Mouse (Mus musculus) liver, embryonic 14.5 days (tissue): Measurements from ENCODE around the gene Pcdh15.

Experiments
- CTCF ChIP-seq: IDR thresholded peaks from 2 replicates; pipeline ENCODE4 v1.5.1; 2016; ENCODE audit warnings: antibody characterized with exemption, low read depth, control low read depth
- EP300 ChIP-seq: IDR thresholded peaks from 2 replicates; pipeline ENCODE4 v1.6.1; 2016; ENCODE audit warnings: antibody characterized with exemption, low read depth

GRCm38 (mm10) chr10:74415949-74416348 is 1316.8 kb downstream of the Pcdh15 start:
- TF ChIP-seq EP300 (no peak), CTCF (no peak)
